Mouse (Mus musculus) liver, embryonic 14.5 days (tissue): ENCODE data around the gene B3gnt3.
A peak's percentile ranks its signal among the peaks of the same experiment; 100 is the strongest.

Experiments used
- CTCF ChIP-seq: IDR thresholded peaks from 2 replicates; pipeline ENCODE4 v1.5.1; 2016; ENCODE audit warnings: antibody characterized with exemption, low read depth, control low read depth
- EP300 ChIP-seq: IDR thresholded peaks from 2 replicates; pipeline ENCODE4 v1.6.1; 2016; ENCODE audit warnings: antibody characterized with exemption, low read depth

DNA sequence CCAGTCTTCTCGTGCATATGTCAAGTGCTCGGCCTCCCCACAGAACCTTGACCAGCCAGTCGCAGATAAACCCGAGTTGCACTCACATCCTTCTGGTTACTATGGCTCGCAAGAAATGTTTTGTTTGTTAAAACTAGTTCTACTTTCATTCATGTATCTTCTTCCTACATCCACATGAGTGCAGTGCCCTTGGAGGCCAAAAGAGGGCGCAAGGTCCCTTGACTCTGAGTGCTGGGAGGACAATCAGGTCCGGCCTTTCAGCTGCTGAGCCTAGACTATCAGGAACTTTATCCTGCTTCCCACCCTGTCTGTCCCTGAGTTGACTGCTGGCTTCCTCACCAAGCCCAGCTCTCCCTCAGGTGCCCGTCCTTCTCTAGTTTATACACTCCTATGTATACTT lies 6.3 kb upstream of the B3gnt3 start:
- TF ChIP-seq EP300 (no peak), CTCF (peak; percentile 93)
